Mouse (Mus musculus): ENCODE data around the gene Lrrc28. TPM values are rescaled to one million over a fixed set of nuclear protein-coding genes. Genes with fewer than 3 reads are reported as not detected.

Gene Lrrc28
- total and polyA plus RNA-seq, 2 experiments from 2014 or later, result 25.8 to 61.4 TPM

- WGBS, result 93% methylated on average over 1 of the region's 1 CpGs
- peak; percentile 52 for TF ChIP-seq CTCF (IDR thresholded peaks at IDR 0.05)
- DNase-seq (ENCODE audit: low spot score), result no peak
- Histone ChIP-seq H3K4me2 (ENCODE audit: low read depth, low read length, poor library complexity, severe bottlenecking) (no peak overlapping the region), H3K27me3 (ENCODE audit: insufficient read depth, low read length) (no peaks in the 10 kb centered on the region), H3K4me1 (ENCODE audit: insufficient read depth, low read length) (no peaks in the 10 kb centered on the region), H3K4me3 (ENCODE audit: low read depth, low read length) (no peak overlapping the region), H3K9ac (replicated peaks; ENCODE audit: low read length, poor library complexity, severe bottlenecking) (no peak overlapping the region), H3K36me3 (ENCODE audit: insufficient read depth, low read length) (no peaks in the 10 kb centered on the region; the same call in 1 of the 2 replicates), H3K9me3 (ENCODE audit: low read length) (no peaks in the 10 kb centered on the region), H3K27ac (ENCODE audit: low read depth, low read length) (no peak overlapping the region)
- ATAC-seq (ENCODE audit: low FRiP score), result no peak
These were observed 25.9 kb upstream of the Lrrc28 start for GRCm38 (mm10) chr7:67670965-67671364.

GRCm38 (mm10) chr7:67663981-67664694, 19.1 kb upstream of the Lrrc28 start:
- ATAC-seq (ENCODE audit: low FRiP score) (no peak), DNase-seq (ENCODE audit: low spot score) (no peak)
- H3K9me3 ChIP-seq (ENCODE audit: low read length), result no peaks in the 10 kb centered on the region
- no peak overlapping the region for H3K4me2 ChIP-seq (ENCODE audit: low read depth, low read length, poor library complexity, severe bottlenecking)
- no peak overlapping the region for H3K4me3 ChIP-seq (ENCODE audit: low read depth, low read length)
- no peak overlapping the region for H3K27ac ChIP-seq (ENCODE audit: low read depth, low read length)
- no peaks in the 10 kb centered on the region for H3K27me3 ChIP-seq (ENCODE audit: insufficient read depth, low read length)
- no peaks in the 10 kb centered on the region for H3K4me1 ChIP-seq (ENCODE audit: insufficient read depth, low read length)
- no peaks in the 10 kb centered on the region for H3K36me3 ChIP-seq (ENCODE audit: insufficient read depth, low read length)
- no peak overlapping the region for H3K9ac ChIP-seq (replicated peaks; ENCODE audit: low read length, poor library complexity, severe bottlenecking)
- 69% methylated on average over 14 of the region's 14 CpGs for WGBS
- no peak for TF ChIP-seq CTCF (IDR thresholded peaks at IDR 0.05)

GRCm38 (mm10) chr7:67662424-67662823, 17.4 kb upstream of the Lrrc28 start:
- Histone ChIP-seq H3K4me1 (ENCODE audit: insufficient read depth, low read length) (no peaks in the 10 kb centered on the region), H3K4me3 (ENCODE audit: low read depth, low read length) (no peak overlapping the region), H3K9me3 (ENCODE audit: low read length) (no peaks in the 10 kb centered on the region), H3K36me3 (ENCODE audit: insufficient read depth, low read length) (no peaks in the 10 kb centered on the region), H3K4me2 (ENCODE audit: low read depth, low read length, poor library complexity, severe bottlenecking) (no peak overlapping the region), H3K27me3 (ENCODE audit: insufficient read depth, low read length) (no peaks in the 10 kb centered on the region), H3K9ac (replicated peaks; ENCODE audit: low read length, poor library complexity, severe bottlenecking) (no peak overlapping the region), H3K27ac (ENCODE audit: low read depth, low read length) (no peak overlapping the region)
- ATAC-seq (ENCODE audit: low FRiP score), result no peak
- WGBS, result 86% methylated on average over 5 of the region's 5 CpGs
- DNase-seq (ENCODE audit: low spot score), result no peak
- no peak for TF ChIP-seq CTCF (IDR thresholded peaks at IDR 0.05)

GRCm38 (mm10) chr7:67658110-67658509, 13.0 kb upstream of the Lrrc28 start:
- no peaks in the 10 kb centered on the region for H3K9me3 ChIP-seq (ENCODE audit: low read length)
- TF ChIP-seq CTCF (IDR thresholded peaks at IDR 0.05), result peak; percentile 12; the same call in 1 of the 2 replicates
- H3K4me2 ChIP-seq (ENCODE audit: low read depth, low read length, poor library complexity, severe bottlenecking), result no peak overlapping the region
- H3K27me3 ChIP-seq (ENCODE audit: insufficient read depth, low read length), result no peaks in the 10 kb centered on the region
- H3K4me3 ChIP-seq (ENCODE audit: low read depth, low read length), result no peak overlapping the region
- H3K4me1 ChIP-seq (ENCODE audit: insufficient read depth, low read length), result no peaks in the 10 kb centered on the region
- no peak for DNase-seq (ENCODE audit: low spot score)
- H3K9ac ChIP-seq (replicated peaks; ENCODE audit: low read length, poor library complexity, severe bottlenecking), result no peak overlapping the region
- 88% methylated on average over 4 of the region's 4 CpGs for WGBS
- ATAC-seq (ENCODE audit: low FRiP score), result no peak
- no peak overlapping the region for H3K27ac ChIP-seq (ENCODE audit: low read depth, low read length)
- no peaks in the 10 kb centered on the region for H3K36me3 ChIP-seq (ENCODE audit: insufficient read depth, low read length)

GRCm38 (mm10) chr7:67655186-67655585, 10.1 kb upstream of the Lrrc28 start:
- Histone ChIP-seq H3K27me3 (ENCODE audit: insufficient read depth, low read length) (no peaks in the 10 kb centered on the region), H3K27ac (ENCODE audit: low read depth, low read length) (no peak overlapping the region), H3K9ac (replicated peaks; ENCODE audit: low read length, poor library complexity, severe bottlenecking) (no peak overlapping the region), H3K4me2 (ENCODE audit: low read depth, low read length, poor library complexity, severe bottlenecking) (no peak overlapping the region), H3K9me3 (ENCODE audit: low read length) (no peaks in the 10 kb centered on the region), H3K36me3 (ENCODE audit: insufficient read depth, low read length) (no peaks in the 10 kb centered on the region), H3K4me1 (ENCODE audit: insufficient read depth, low read length) (no peaks in the 10 kb centered on the region), H3K4me3 (ENCODE audit: low read depth, low read length) (no peak overlapping the region; the same call in 1 of the 2 replicates)
- DNase-seq (ENCODE audit: low spot score) (peak; percentile 19), ATAC-seq (ENCODE audit: low FRiP score) (no peak)
- no peak for TF ChIP-seq CTCF (IDR thresholded peaks at IDR 0.05)
- 3% methylated on average over 1 of the region's 1 CpGs for WGBS

- Histone ChIP-seq H3K9me3 (ENCODE audit: low read length) (no peaks in the 10 kb centered on the region), H3K27ac (ENCODE audit: low read depth, low read length) (no peak overlapping the region), H3K4me1 (ENCODE audit: insufficient read depth, low read length) (no peaks in the 10 kb centered on the region), H3K36me3 (ENCODE audit: insufficient read depth, low read length) (no peaks in the 10 kb centered on the region), H3K9ac (replicated peaks; ENCODE audit: low read length, poor library complexity, severe bottlenecking) (no peak overlapping the region), H3K4me3 (ENCODE audit: low read depth, low read length) (no peak overlapping the region), H3K4me2 (ENCODE audit: low read depth, low read length, poor library complexity, severe bottlenecking) (no peak overlapping the region), H3K27me3 (ENCODE audit: insufficient read depth, low read length) (no peaks in the 10 kb centered on the region)
- no peak for ATAC-seq (ENCODE audit: low FRiP score)
- TF ChIP-seq CTCF (IDR thresholded peaks at IDR 0.05), result no peak
- 87% methylated on average over 7 of the region's 7 CpGs for WGBS
- DNase-seq (ENCODE audit: low spot score), result no peak
These were observed 9.6 kb upstream of the Lrrc28 start for GRCm38 (mm10) chr7:67654668-67655067.
